24 mouse cellular contexts compared by ENCODE assay signal in genomic region chr4:153727273-153727672, GRCm38 (mm10).
"Had no signal": no experiment of that assay in that cellular context is flagged by ENCODE, and none has a peak within 500 bp of the region (broad histone marks: within the 10 kb centered on the region; RNA-seq: fewer than 3 reads in every experiment).

No protein-coding gene starts in this region.

- H3K36me3 ChIP-seq: heart, embryonic 10.5 days; heart, embryonic 12.5 days; hindbrain, embryonic 13.5 days; hindbrain, embryonic 15.5 days; kidney, embryonic 15.5 days; limb, embryonic 13.5 days; limb, embryonic 15.5 days; liver, embryonic 12.5 days had no signal

- H3K4me2 ChIP-seq: heart, embryonic 12.5 days; hindbrain, embryonic 13.5 days; hindbrain, embryonic 15.5 days; kidney, embryonic 15.5 days; limb, embryonic 13.5 days; limb, embryonic 15.5 days; liver, embryonic 12.5 days had no signal

- H3K4me3 ChIP-seq: gastrocnemius, adult 2 months; heart, embryonic 10.5 days; heart, embryonic 12.5 days; hindbrain, embryonic 13.5 days; hindbrain, embryonic 15.5 days; kidney, embryonic 15.5 days; left cerebral cortex, adult 2 months; limb, embryonic 13.5 days; limb, embryonic 15.5 days; liver, embryonic 12.5 days had no signal

- DNase-seq: gastrocnemius, adult 2 months; gastrocnemius, postnatal 10 days; gastrocnemius, postnatal 25 days; heart, adult 18-20 months; heart, postnatal 10 days; heart, postnatal 36 days; kidney, adult 11 months; kidney, adult 2 months; kidney, adult 9 months; kidney, postnatal 14 days; kidney, postnatal 36 days; layer of hippocampus, adult 9-11 months had no signal

- H3K4me1 ChIP-seq: heart, embryonic 10.5 days; heart, embryonic 12.5 days; limb, embryonic 15.5 days; liver, embryonic 12.5 days had no signal

- H3K9me3 ChIP-seq: heart, embryonic 10.5 days; heart, embryonic 12.5 days; hindbrain, embryonic 13.5 days; hindbrain, embryonic 15.5 days; kidney, embryonic 15.5 days; limb, embryonic 13.5 days; limb, embryonic 15.5 days; liver, embryonic 12.5 days had no signal

- H3K27me3 ChIP-seq: heart, embryonic 12.5 days; hindbrain, embryonic 13.5 days; hindbrain, embryonic 15.5 days; kidney, embryonic 15.5 days; limb, embryonic 13.5 days; limb, embryonic 15.5 days; liver, embryonic 12.5 days had no signal

- ATAC-seq: hindbrain, postnatal 0 days; intestine, embryonic 16.5 days; liver, embryonic 12.5 days had no signal

- H3K9ac ChIP-seq: heart, embryonic 12.5 days; hindbrain, embryonic 13.5 days; hindbrain, embryonic 15.5 days; kidney, embryonic 15.5 days; limb, embryonic 13.5 days; limb, embryonic 15.5 days; liver, embryonic 12.5 days; liver, embryonic 14.5 days had no signal

- H3K27ac ChIP-seq: gastrocnemius, adult 2 months; heart, embryonic 10.5 days; hindbrain, embryonic 13.5 days; hindbrain, embryonic 15.5 days; hindbrain, postnatal 0 days; kidney, embryonic 15.5 days; left cerebral cortex, adult 2 months; limb, embryonic 13.5 days; limb, embryonic 15.5 days; liver, embryonic 12.5 days; liver, embryonic 14.5 days had no signal
